Mouse (Mus musculus) lung, embryonic 16.5 days (tissue): ENCODE results near the gene Kctd15. TPM values are rescaled to one million over a fixed set of nuclear protein-coding genes. Genes with fewer than 3 reads are reported as not detected.

Experiments
- ATAC-seq: fragments of 200-750 bp; cut with Nextera tagmentation; 2 replicates; pipeline ENCODE4 v1.8.0; 2017; ENCODE audit warnings: low read depth, mild to moderate bottlenecking, moderate library complexity
- H3K27ac ChIP-seq: fragments of 300-500 bp; sonication (generic); 2 replicates; pipeline ENCODE4 v1.5.1; 2014; ENCODE audit warnings: mild to moderate bottlenecking, control low read depth, low read length
- H3K27me3 ChIP-seq: fragments of 300-500 bp; sonication (generic); 2 replicates; pipeline ENCODE4 v1.6.1; 2014; ENCODE audit warnings: low read depth, low read length, mixed read lengths; ENCODE audit not compliant: control insufficient read depth, insufficient read depth
- H3K36me3 ChIP-seq: fragments of 300-500 bp; sonication (generic); 2 replicates; pipeline ENCODE4 v1.6.1; 2014; ENCODE audit warnings: low read length; ENCODE audit not compliant: control insufficient read depth, insufficient read depth
- H3K4me1 ChIP-seq: fragments of 300-500 bp; sonication (generic); replicated peaks from 2 replicates; pipeline ENCODE4 v1.6.1; 2014; ENCODE audit warnings: low read length, mixed read lengths; ENCODE audit not compliant: control insufficient read depth, insufficient read depth
- H3K4me2 ChIP-seq: fragments of 300-500 bp; sonication (generic); 2 replicates; pipeline ENCODE4 v1.6.1; 2014; ENCODE audit warnings: low read depth, low read length, control low read depth
- H3K4me3 ChIP-seq: fragments of 300-500 bp; sonication (generic); 2 replicates; pipeline ENCODE4 v1.5.1; 2014; ENCODE audit warnings: mild to moderate bottlenecking, low read length, control low read depth
- H3K9ac ChIP-seq: fragments of 300-500 bp; sonication (generic); 2 replicates; pipeline ENCODE4 v1.6.1; 2014; ENCODE audit warnings: low read length, control low read depth
- H3K9me3 ChIP-seq: fragments of 300-500 bp; sonication (generic); 2 replicates; pipeline ENCODE4 v1.6.1; 2016; ENCODE audit warnings: low read length; ENCODE audit not compliant: control insufficient read depth
- WGBS: fragments of 180-500 bp; shearing (Covaris S2); extraction: QIAGEN DNeasy Blood & Tissue Kit; methylation state at CpG from one replicate; pipeline ENCODE4 v1.1.7; 2014; 5-methylcytosine and 5-hydroxymethylcytosine counted together
- polyA plus RNA-seq: library from polyadenylated mRNA; unstranded; fragments of >200 nt; fragmentation: Nextera tagmentation; extraction: Ambion mirVana; gene quantifications from 2 replicates; pipeline ENCODE4 v1.2.1, GENCODE M21; 2015

Gene Kctd15
- polyA plus RNA-seq: 12.5 and 12.6 TPM in 2 replicates

- peaks cover 6% of the 10 kb centered on the region; the same call in 1 of the 2 replicates for H3K4me1 ChIP-seq
- H3K4me2 ChIP-seq: peak within 1 kb of the TSS; percentile 78
- no peaks in the 10 kb centered on the region for H3K36me3 ChIP-seq
- no peak within 1 kb of the TSS; the same call in 1 of the 2 replicates for H3K27ac ChIP-seq
- no peaks in the 10 kb centered on the region for H3K27me3 ChIP-seq
- peak within 1 kb of the TSS; percentile 63 for H3K4me3 ChIP-seq
- ATAC-seq: no peak
- peak within 1 kb of the TSS; percentile 93 for H3K9ac ChIP-seq
- no peaks in the 10 kb centered on the region for H3K9me3 ChIP-seq
- 59% methylated on average over 5 of the region's 5 CpGs for WGBS
Measured at GRCm38 (mm10) chr7:34656632-34657031, at the start of gene Kctd15. TSS of gene Kctd15 (minus strand) at chr7:34656732.

GRCm38 (mm10) chr7:34704401-34704800, 47.9 kb upstream of the Kctd15 start:
- Histone ChIP-seq H3K27me3 (peaks cover 6% of the 10 kb centered on the region; the same call in 1 of the 2 replicates), H3K27ac (no peak overlapping the region), H3K4me1 (0 out of 2 replicates have a peak, but pooled peaks cover 5% of the 10 kb centered on the region), H3K9ac (no peak overlapping the region), H3K4me3 (no peak overlapping the region), H3K36me3 (no peaks in the 10 kb centered on the region), H3K9me3 (no peaks in the 10 kb centered on the region; the same call in 1 of the 2 replicates), H3K4me2 (no peak overlapping the region)
- WGBS: 28% methylated on average over 4 of the region's 4 CpGs
- no peak for ATAC-seq

- H3K4me1 ChIP-seq: 0 out of 2 replicates have a peak, but pooled peaks cover 5% of the 10 kb centered on the region
- WGBS: 37% methylated on average over 4 of the region's 4 CpGs
- no peaks in the 10 kb centered on the region for H3K36me3 ChIP-seq
- no peak overlapping the region for H3K4me2 ChIP-seq
- ATAC-seq: peak; percentile 88
- H3K4me3 ChIP-seq: no peak overlapping the region
- no peak overlapping the region for H3K9ac ChIP-seq
- no peaks in the 10 kb centered on the region; the same call in 1 of the 2 replicates for H3K9me3 ChIP-seq
- H3K27ac ChIP-seq: no peak overlapping the region
- H3K27me3 ChIP-seq: peaks cover 6% of the 10 kb centered on the region; the same call in 1 of the 2 replicates
Measured at GRCm38 (mm10) chr7:34703437-34703836, 46.9 kb upstream of the Kctd15 start.

GRCm38 (mm10) chr7:34702718-34703351, 46.3 kb upstream of the Kctd15 start:
- Histone ChIP-seq H3K36me3 (no peaks in the 10 kb centered on the region), H3K4me2 (no peak overlapping the region), H3K9ac (no peak overlapping the region), H3K9me3 (no peaks in the 10 kb centered on the region; the same call in 1 of the 2 replicates), H3K27me3 (peaks cover 6% of the 10 kb centered on the region; the same call in 1 of the 2 replicates), H3K27ac (no peak overlapping the region), H3K4me3 (no peak overlapping the region), H3K4me1 (peaks cover 5% of the 10 kb centered on the region; the same call in 1 of the 2 replicates)
- 12% methylated on average over 11 of the region's 11 CpGs for WGBS
- ATAC-seq: peak; percentile 59

- Histone ChIP-seq H3K4me1 (peaks cover 5% of the 10 kb centered on the region; the same call in 1 of the 2 replicates), H3K36me3 (no peaks in the 10 kb centered on the region), H3K27ac (no peak overlapping the region), H3K9ac (no peak overlapping the region), H3K4me3 (no peak overlapping the region), H3K4me2 (no peak overlapping the region), H3K27me3 (peaks cover 6% of the 10 kb centered on the region; the same call in 1 of the 2 replicates), H3K9me3 (no peaks in the 10 kb centered on the region)
- 67% methylated on average over 3 of the region's 3 CpGs for WGBS
- no peak for ATAC-seq
Measured at GRCm38 (mm10) chr7:34699888-34700287, 43.4 kb upstream of the Kctd15 start.

GRCm38 (mm10) chr7:34698221-34698620, 41.7 kb upstream of the Kctd15 start:
- Histone ChIP-seq H3K4me3 (no peak overlapping the region), H3K9ac (no peak overlapping the region), H3K9me3 (no peaks in the 10 kb centered on the region), H3K27ac (no peak overlapping the region), H3K4me1 (peaks cover 13% of the 10 kb centered on the region; the same call in 1 of the 2 replicates), H3K36me3 (no peaks in the 10 kb centered on the region), H3K4me2 (no peak overlapping the region), H3K27me3 (peaks cover 6% of the 10 kb centered on the region; the same call in 1 of the 2 replicates)
- WGBS: 52% methylated on average over 9 of the region's 9 CpGs
- ATAC-seq: no peak

GRCm38 (mm10) chr7:34696086-34696485, 39.6 kb upstream of the Kctd15 start:
- H3K4me3 ChIP-seq: no peak overlapping the region
- no peaks in the 10 kb centered on the region for H3K9me3 ChIP-seq
- H3K27ac ChIP-seq: no peak overlapping the region
- no peaks in the 10 kb centered on the region for H3K36me3 ChIP-seq
- no peaks in the 10 kb centered on the region; the same call in 1 of the 2 replicates for H3K27me3 ChIP-seq
- WGBS: 63% methylated on average over 9 of the region's 9 CpGs
- H3K4me1 ChIP-seq: peaks cover 10% of the 10 kb centered on the region; the same call in 1 of the 2 replicates
- ATAC-seq: no peak
- no peak overlapping the region for H3K4me2 ChIP-seq
- no peak overlapping the region for H3K9ac ChIP-seq

GRCm38 (mm10) chr7:34694898-34695297, 38.4 kb upstream of the Kctd15 start:
- Histone ChIP-seq H3K27ac (no peak overlapping the region), H3K36me3 (no peaks in the 10 kb centered on the region), H3K9me3 (no peaks in the 10 kb centered on the region), H3K4me1 (peaks cover 10% of the 10 kb centered on the region; the same call in 1 of the 2 replicates), H3K4me2 (no peak overlapping the region), H3K27me3 (no peaks in the 10 kb centered on the region; the same call in 1 of the 2 replicates), H3K9ac (no peak overlapping the region), H3K4me3 (no peak overlapping the region)
- peak; percentile 93 for ATAC-seq
- WGBS: 45% methylated on average over 9 of the region's 9 CpGs

- H3K9ac ChIP-seq: no peak overlapping the region
- peaks cover 13% of the 10 kb centered on the region for H3K4me1 ChIP-seq
- H3K4me3 ChIP-seq: no peak overlapping the region
- H3K36me3 ChIP-seq: no peaks in the 10 kb centered on the region
- no peak overlapping the region for H3K4me2 ChIP-seq
- 92% methylated on average over 13 of the region's 13 CpGs for WGBS
- H3K9me3 ChIP-seq: no peaks in the 10 kb centered on the region
- ATAC-seq: no peak
- no peak overlapping the region for H3K27ac ChIP-seq
- H3K27me3 ChIP-seq: no peaks in the 10 kb centered on the region; the same call in 1 of the 2 replicates
Measured at GRCm38 (mm10) chr7:34693916-34694315, 37.4 kb upstream of the Kctd15 start.
